Mouse (Mus musculus) heart, embryonic 16.5 days (tissue): ENCODE data around the gene Nuak2. TPM values are rescaled to one million over a fixed set of nuclear protein-coding genes. Genes with fewer than 3 reads are reported as not detected.

Experiments used
- ATAC-seq: fragments of 200-750 bp; cut with Nextera tagmentation; replicated peaks from 2 replicates; pipeline ENCODE4 v1.8.0; 2017; ENCODE audit warnings: moderate number of reproducible peaks; ENCODE audit not compliant: insufficient read depth, low FRiP score; ENCODE audit errors: extremely low read depth
- H3K27ac ChIP-seq: fragments of 300-500 bp; sonication (generic); 2 replicates; pipeline ENCODE4 v1.5.1; 2014; ENCODE audit warnings: mild to moderate bottlenecking, low read length, control low read depth, moderate library complexity
- H3K27me3 ChIP-seq: fragments of 300-500 bp; sonication (generic); 2 replicates; pipeline ENCODE4 v1.6.1; 2014; ENCODE audit warnings: low read length, mixed read lengths; ENCODE audit not compliant: control insufficient read depth, insufficient read depth
- H3K36me3 ChIP-seq: fragments of 300-500 bp; sonication (generic); 2 replicates; pipeline ENCODE4 v1.6.1; 2014; ENCODE audit not compliant: control insufficient read depth, insufficient read depth
- H3K4me1 ChIP-seq: fragments of 300-500 bp; sonication (generic); 2 replicates; pipeline ENCODE4 v1.6.1; 2014; ENCODE audit warnings: low read length, mixed read lengths; ENCODE audit not compliant: control insufficient read depth, insufficient read depth
- H3K4me2 ChIP-seq: fragments of 300-500 bp; sonication (generic); 2 replicates; pipeline ENCODE4 v1.6.1; 2014; ENCODE audit warnings: low read depth, mild to moderate bottlenecking, control low read depth, low read length
- H3K4me3 ChIP-seq: fragments of 300-500 bp; sonication (generic); 2 replicates; pipeline ENCODE4 v1.5.1; 2014; ENCODE audit warnings: mild to moderate bottlenecking, control low read depth, low read length
- H3K9ac ChIP-seq: fragments of 300-500 bp; sonication (generic); 2 replicates; pipeline ENCODE4 v1.6.1; 2014; ENCODE audit warnings: low read length, control low read depth
- H3K9me3 ChIP-seq: fragments of 300-500 bp; sonication (generic); replicated peaks from 2 replicates; pipeline ENCODE4 v1.6.1; 2016; ENCODE audit warnings: low read length; ENCODE audit not compliant: control insufficient read depth
- WGBS: fragments of 180-500 bp; shearing (Covaris S2); extraction: QIAGEN DNeasy Blood & Tissue Kit; methylation state at CpG from one replicate; pipeline ENCODE4 v1.1.7; 2014; 5-methylcytosine and 5-hydroxymethylcytosine counted together
- polyA plus RNA-seq: library from polyadenylated mRNA; unstranded; fragments of >200 nt; fragmentation: Nextera tagmentation; extraction: Ambion mirVana; gene quantifications from 2 replicates; pipeline ENCODE4 v1.2.1, GENCODE M21; 2015

Gene Nuak2
- polyA plus RNA-seq, 1 experiment from 2014 or later: 3.4 TPM

DNA sequence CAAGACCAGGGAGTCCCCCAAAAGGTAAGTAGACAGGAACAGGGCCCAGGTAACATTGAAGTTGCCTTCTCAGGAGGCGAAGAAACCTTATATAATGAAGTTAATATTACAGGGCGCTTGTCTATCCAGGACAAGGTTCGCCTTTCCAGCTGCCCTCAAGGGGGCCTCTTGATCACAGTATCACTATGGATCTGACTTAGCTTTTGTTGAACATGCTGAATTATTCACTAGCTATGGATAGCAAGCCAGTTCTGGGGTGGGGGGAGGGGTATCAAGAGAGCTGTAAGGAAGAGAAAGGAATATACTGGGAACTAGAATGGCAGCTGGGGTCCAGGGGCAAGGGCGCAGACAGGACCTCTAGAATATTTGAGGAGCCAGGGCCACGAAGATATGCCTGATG is 56.4 kb downstream of the Nuak2 start:
- Histone ChIP-seq H3K9ac (no peak overlapping the region), H3K9me3 (no peaks in the 10 kb centered on the region), H3K4me1 (peaks cover 69% of the 10 kb centered on the region), H3K4me2 (no peak overlapping the region), H3K27me3 (no peaks in the 10 kb centered on the region), H3K36me3 (no peaks in the 10 kb centered on the region), H3K4me3 (no peak overlapping the region), H3K27ac (no peak overlapping the region)
- ATAC-seq: no peak
- WGBS: 83% methylated on average over 5 of the region's 5 CpGs

DNA sequence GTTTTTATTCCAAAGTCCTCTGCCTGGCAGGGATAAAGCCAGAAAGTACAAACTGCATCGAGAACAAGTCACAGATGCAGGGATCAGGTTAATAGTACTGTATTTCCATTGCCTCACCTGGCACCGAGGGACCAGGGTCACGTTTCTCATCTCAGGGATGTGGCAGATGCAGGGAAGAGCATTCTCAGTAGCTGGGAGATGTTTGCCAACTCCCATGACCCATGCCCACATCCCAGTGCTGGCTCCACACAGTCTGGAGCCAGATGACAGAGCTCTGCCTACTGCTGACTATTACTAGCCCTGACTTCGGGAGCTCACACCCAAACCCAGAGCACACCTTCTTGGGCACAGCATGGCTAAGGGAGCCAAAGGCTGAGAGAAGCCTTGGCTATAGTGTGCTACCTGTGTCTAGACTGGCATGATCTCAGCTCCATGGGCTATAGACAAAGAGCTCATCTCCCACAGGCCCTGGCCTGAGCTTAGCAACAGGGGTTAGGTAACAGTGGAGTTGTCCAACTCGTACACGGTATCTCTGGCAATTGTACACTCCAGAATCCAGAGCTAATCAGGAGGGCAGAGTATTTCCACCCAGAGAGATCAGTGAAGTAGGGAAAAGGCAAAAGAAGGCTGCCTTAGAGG is 57.1 kb downstream of the Nuak2 start:
- Histone ChIP-seq H3K9me3 (no peaks in the 10 kb centered on the region), H3K4me2 (no peak overlapping the region), H3K27ac (peak overlapping the region; percentile 34; the same call in 1 of the 2 replicates), H3K36me3 (no peaks in the 10 kb centered on the region), H3K4me3 (no peak overlapping the region), H3K27me3 (no peaks in the 10 kb centered on the region), H3K4me1 (peaks cover 69% of the 10 kb centered on the region), H3K9ac (no peak overlapping the region)
- ATAC-seq: no peak
- WGBS: 68% methylated on average over 6 of the region's 6 CpGs

DNA sequence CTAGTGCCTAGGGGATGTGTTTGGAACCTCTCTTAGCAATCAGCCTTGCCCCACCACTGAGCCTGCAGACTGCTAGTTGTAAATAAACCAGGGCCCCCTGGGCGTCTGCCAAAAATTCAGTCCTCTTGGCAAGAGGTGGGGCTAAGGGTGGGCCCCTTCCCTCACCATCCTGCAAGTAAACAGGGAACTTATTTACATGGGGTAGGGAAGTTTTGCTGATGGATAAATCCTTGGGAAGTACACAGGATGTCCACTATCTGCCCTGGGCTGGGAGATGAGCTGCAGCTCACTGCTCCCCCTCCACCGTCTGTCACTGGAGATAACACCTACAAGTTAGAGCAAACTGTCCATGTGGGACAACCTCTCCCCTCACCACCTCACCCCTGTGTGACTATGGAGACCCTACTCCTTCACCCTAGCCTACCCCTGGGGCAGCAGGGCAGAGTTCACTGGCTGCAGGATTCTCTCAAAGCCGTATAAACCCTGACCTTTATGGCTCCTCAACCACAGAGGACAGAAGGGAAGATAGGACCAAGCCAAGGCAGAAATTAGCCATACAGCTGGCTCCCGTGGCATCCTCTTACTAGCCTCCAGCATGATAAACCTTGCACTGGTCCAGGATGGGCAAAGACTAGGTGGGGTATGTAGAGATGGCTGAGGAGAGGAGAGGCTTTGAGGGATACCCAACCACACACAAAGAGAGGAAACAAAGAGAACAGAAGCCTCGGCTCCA is 58.4 kb downstream of the Nuak2 start:
- peaks cover 67% of the 10 kb centered on the region for H3K4me1 ChIP-seq
- H3K36me3 ChIP-seq: no peaks in the 10 kb centered on the region
- no peaks in the 10 kb centered on the region for H3K27me3 ChIP-seq
- no peak overlapping the region for H3K9ac ChIP-seq
- no peak overlapping the region for H3K4me2 ChIP-seq
- H3K9me3 ChIP-seq: no peaks in the 10 kb centered on the region
- peak overlapping the region; percentile 65 for H3K27ac ChIP-seq
- ATAC-seq: peak; percentile 49; the same call in 1 of the 2 replicates
- H3K4me3 ChIP-seq: no peak overlapping the region
- 25% methylated on average over 5 of the region's 5 CpGs for WGBS

DNA sequence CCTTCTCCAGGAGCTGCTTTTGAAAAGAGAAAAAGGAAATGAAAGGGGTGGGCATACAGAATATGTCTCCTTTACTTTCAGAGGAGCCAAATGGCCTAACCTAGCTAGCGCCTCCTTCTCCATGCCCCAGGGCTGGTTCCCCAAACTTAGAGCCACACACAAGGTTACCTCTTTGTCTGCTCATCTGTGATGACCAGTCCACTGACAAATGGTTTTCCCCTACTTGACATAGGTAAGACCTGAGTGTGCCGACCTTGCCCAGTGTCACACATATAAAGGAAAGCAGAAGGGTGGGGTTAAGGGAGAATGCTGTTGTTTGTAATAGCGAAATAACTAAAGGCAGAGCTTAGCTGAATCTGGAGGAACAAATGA is 58.9 kb downstream of the Nuak2 start:
- Histone ChIP-seq H3K4me2 (no peak overlapping the region; the same call in 1 of the 2 replicates), H3K4me1 (peaks cover 67% of the 10 kb centered on the region), H3K27me3 (no peaks in the 10 kb centered on the region), H3K36me3 (peaks cover 2% of the 10 kb centered on the region; the same call in 1 of the 2 replicates), H3K27ac (peak overlapping the region; percentile 65), H3K9ac (peak overlapping the region; percentile 18; the same call in 1 of the 2 replicates), H3K4me3 (no peak overlapping the region), H3K9me3 (no peaks in the 10 kb centered on the region)
- no peak for ATAC-seq
- WGBS: 69% methylated on average over 3 of the region's 3 CpGs

DNA sequence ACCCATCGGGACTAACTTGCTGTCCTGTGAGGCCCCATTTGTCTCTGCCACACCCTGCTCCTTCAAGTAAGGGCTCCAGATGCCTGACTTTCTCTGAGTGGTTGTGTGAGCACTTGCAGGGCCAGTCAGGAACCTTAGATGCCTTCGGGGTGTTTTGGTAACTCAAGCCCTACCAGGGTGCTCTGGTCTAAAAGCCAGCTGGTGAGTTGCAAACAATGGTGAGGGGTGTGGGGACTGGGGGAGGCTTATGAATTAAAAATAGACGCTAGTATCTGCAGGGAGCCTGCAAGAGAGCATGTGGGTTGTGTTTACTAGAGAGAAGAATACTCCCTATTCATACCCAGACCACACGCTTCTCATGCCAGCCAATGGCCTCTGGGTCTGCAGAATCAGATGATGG is 59.3 kb downstream of the Nuak2 start:
- peaks cover 67% of the 10 kb centered on the region for H3K4me1 ChIP-seq
- H3K9me3 ChIP-seq: no peaks in the 10 kb centered on the region
- H3K4me3 ChIP-seq: no peak overlapping the region
- H3K9ac ChIP-seq: peak overlapping the region; percentile 18; the same call in 1 of the 2 replicates
- H3K27ac ChIP-seq: peak overlapping the region; percentile 65
- H3K36me3 ChIP-seq: peaks cover 6% of the 10 kb centered on the region
- no peaks in the 10 kb centered on the region for H3K27me3 ChIP-seq
- WGBS: 16% methylated on average over 4 of the region's 4 CpGs
- ATAC-seq: 0 out of 2 replicates have a peak, but pooled peaks have one; percentile 33
- peak overlapping the region; percentile 20 for H3K4me2 ChIP-seq

DNA sequence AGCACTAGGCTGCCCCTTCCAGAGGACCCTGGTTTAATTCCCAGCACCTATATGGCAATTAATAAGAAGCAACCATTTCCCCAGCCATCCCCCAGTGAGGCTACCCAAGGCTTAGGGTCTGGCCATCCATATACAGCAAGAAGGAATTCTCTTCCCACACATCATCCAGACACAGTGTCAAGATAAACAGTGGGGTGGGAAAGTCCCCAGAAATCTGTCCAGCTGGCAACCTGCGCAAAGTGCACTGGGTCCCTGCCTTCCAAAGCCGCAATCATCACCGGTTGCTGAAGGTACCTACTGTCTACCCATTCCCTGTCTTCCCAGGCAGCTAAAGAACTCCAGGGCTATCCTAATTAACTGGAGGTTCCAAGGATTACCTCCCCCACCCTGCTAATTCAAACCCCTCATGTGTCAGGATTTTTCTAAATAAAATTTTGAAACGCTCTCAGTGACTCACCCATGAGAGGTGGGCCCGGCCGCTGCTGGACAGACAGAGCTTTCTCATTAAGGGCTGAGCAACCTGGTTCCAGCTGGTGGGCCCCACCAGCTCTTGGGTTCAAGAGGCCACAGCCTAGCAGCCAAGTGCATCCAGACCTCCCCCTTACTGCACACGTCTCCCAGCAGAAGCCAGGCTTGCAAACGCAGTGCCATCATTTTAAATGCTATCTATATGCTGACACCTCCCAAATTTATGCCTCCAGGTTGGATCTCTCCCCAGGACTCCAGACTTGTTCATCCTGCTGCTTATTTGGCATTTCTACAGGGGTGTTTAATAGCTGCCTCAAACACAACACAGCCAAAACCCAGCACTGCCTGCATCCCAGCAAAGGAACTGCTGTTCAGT is 60.5 kb downstream of the Nuak2 start:
- 69% methylated on average over 8 of the region's 8 CpGs for WGBS
- Histone ChIP-seq H3K27ac (no peak overlapping the region), H3K4me1 (peaks cover 58% of the 10 kb centered on the region), H3K4me2 (no peak overlapping the region), H3K36me3 (peaks cover 8% of the 10 kb centered on the region), H3K9me3 (no peaks in the 10 kb centered on the region), H3K9ac (no peak overlapping the region), H3K27me3 (no peaks in the 10 kb centered on the region), H3K4me3 (no peak overlapping the region)
- no peak for ATAC-seq

DNA sequence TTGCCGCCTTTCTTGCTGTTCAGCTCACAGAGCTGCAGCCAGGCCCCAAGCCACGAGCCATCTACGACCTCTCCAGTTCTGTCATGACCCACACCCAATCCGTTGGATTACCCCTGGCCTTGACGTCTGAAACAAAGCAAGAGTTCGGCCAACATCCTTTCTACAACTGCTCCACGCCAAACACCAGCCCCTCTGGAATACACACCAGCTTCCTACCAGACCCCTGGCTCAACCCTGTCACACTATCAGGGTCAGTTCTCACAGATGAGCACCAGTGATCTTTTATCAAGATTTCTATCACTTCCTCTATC is 61.1 kb downstream of the Nuak2 start:
- no peak for ATAC-seq
- Histone ChIP-seq H3K27me3 (no peaks in the 10 kb centered on the region), H3K27ac (no peak overlapping the region), H3K4me3 (no peak overlapping the region), H3K4me1 (peaks cover 53% of the 10 kb centered on the region), H3K4me2 (no peak overlapping the region), H3K9me3 (no peaks in the 10 kb centered on the region), H3K36me3 (peaks cover 8% of the 10 kb centered on the region), H3K9ac (no peak overlapping the region)
- WGBS: 48% methylated on average over 7 of the region's 7 CpGs

DNA sequence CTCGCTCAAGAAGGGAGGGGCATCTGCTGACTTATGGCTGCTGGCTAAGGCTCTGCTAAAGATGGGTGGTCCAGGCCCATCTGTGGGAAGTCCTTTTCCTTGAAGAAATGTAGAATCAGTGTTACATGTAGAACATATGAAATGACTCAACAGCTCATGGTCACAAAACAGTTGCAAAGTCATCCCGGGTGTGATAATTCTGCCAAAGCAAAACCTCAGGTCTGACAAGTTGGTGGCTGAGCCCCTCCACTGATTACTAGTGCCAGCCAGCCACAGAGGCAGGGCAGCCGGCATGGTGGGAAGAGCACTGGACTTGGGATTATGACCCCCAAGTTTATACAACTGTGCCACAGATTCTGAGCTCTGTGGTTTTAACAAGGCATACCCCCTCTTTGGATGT is 61.9 kb downstream of the Nuak2 start:
- ATAC-seq: no peak
- peaks cover 8% of the 10 kb centered on the region for H3K36me3 ChIP-seq
- no peak overlapping the region for H3K9ac ChIP-seq
- no peak overlapping the region for H3K27ac ChIP-seq
- no peak overlapping the region for H3K4me3 ChIP-seq
- H3K27me3 ChIP-seq: no peaks in the 10 kb centered on the region
- no peaks in the 10 kb centered on the region for H3K9me3 ChIP-seq
- no peak overlapping the region for H3K4me2 ChIP-seq
- peaks cover 47% of the 10 kb centered on the region for H3K4me1 ChIP-seq
- WGBS: 79% methylated on average over 3 of the region's 3 CpGs
